ENCODE assay signal across 19 mouse cellular contexts in the genomic region with DNA sequence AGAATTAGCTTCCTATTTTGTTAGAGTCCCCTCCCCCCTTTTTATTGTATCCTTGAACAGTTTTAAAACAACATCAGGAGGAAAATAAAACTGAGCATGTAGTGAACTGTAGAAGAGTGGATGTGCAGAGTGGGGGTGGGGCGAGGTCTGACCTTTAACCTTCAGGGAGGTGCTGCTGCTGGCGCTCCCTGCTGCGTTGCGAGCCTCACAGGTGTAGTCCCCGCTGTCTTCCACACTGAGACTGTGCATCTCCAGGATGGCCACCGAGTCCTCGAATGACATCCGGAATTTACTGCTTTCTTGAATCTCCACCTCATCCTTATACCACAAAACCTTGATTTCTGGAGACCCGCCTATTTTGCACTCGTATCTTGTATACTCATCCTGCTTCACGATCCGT.
"Had no signal": no experiment of that assay in that cellular context is flagged by ENCODE, and none has a peak within 500 bp of the region (broad histone marks: within the 10 kb centered on the region; RNA-seq: fewer than 3 reads in every experiment).

No protein-coding gene starts in this region.

- H3K4me1 ChIP-seq: midbrain, embryonic 13.5 days; midbrain, embryonic 15.5 days; neural tube, embryonic 13.5 days; neural tube, embryonic 15.5 days; stomach, embryonic 15.5 days had no signal

- H3K4me3 ChIP-seq: midbrain, embryonic 13.5 days; midbrain, embryonic 15.5 days; neural tube, embryonic 13.5 days; neural tube, embryonic 15.5 days; stomach, embryonic 15.5 days had no signal

- H3K9me3 ChIP-seq: midbrain, embryonic 13.5 days; midbrain, embryonic 15.5 days; neural tube, embryonic 13.5 days; neural tube, embryonic 15.5 days; stomach, embryonic 15.5 days had no signal

- H3K4me2 ChIP-seq: lung, embryonic 14.5 days; midbrain, embryonic 11.5 days; midbrain, embryonic 13.5 days; midbrain, embryonic 15.5 days; neural tube, embryonic 13.5 days; neural tube, embryonic 15.5 days; stomach, embryonic 15.5 days had no signal

- H3K36me3 ChIP-seq: midbrain, embryonic 13.5 days; midbrain, embryonic 15.5 days; neural tube, embryonic 13.5 days; neural tube, embryonic 15.5 days; stomach, embryonic 15.5 days had no signal

- H3K27ac ChIP-seq: midbrain, embryonic 13.5 days; midbrain, embryonic 15.5 days; neural tube, embryonic 13.5 days; neural tube, embryonic 15.5 days; stomach, embryonic 15.5 days; stomach, postnatal 0 days had no signal

- H3K27me3 ChIP-seq: midbrain, embryonic 13.5 days; midbrain, embryonic 15.5 days; neural tube, embryonic 13.5 days; neural tube, embryonic 15.5 days; stomach, embryonic 15.5 days had no signal

- H3K9ac ChIP-seq: lung, embryonic 14.5 days; midbrain, embryonic 13.5 days; midbrain, embryonic 15.5 days; neural tube, embryonic 13.5 days; neural tube, embryonic 15.5 days; stomach, embryonic 15.5 days had no signal

- DNase-seq: lung, adult 18-20 months; lung, embryonic 14.5 days; lung, postnatal 10 days; lung, postnatal 4 days; retina, postnatal 1 day; right cerebral cortex, adult 18-20 months; right cerebral cortex, postnatal 25 days; right cerebral cortex, postnatal 4 days; spleen, adult 18-20 months; thymus, adult 2 months; thymus, postnatal 25 days; thymus, postnatal 4 days had no signal
